Mouse (Mus musculus) midbrain, embryonic 15.5 days (tissue): ENCODE measurements around the gene Olfr859. TPM values are rescaled to one million over a fixed set of nuclear protein-coding genes. Genes with fewer than 3 reads are reported as not detected.
"Not testable (repeated sequence)": the region's sequence is repeated elsewhere in the genome, so short reads cannot be mapped to it uniquely, and the experiment has no call there.

Source experiments
- ATAC-seq: fragments of 200-750 bp; cut with Nextera tagmentation; replicated peaks from 2 replicates; pipeline ENCODE4 v1.8.0; 2017; ENCODE audit warnings: moderate TSS enrichment
- H3K27ac ChIP-seq: fragments of 300-500 bp; sonication (generic); 2 replicates; pipeline ENCODE4 v1.5.1; 2015; ENCODE audit warnings: mild to moderate bottlenecking, inconsistent platforms
- H3K27me3 ChIP-seq: fragments of 300-500 bp; sonication (generic); replicated peaks from 2 replicates; pipeline ENCODE4 v1.6.1; 2015; ENCODE audit warnings: inconsistent platforms
- H3K36me3 ChIP-seq: fragments of 300-500 bp; sonication (generic); replicated peaks from 2 replicates; pipeline ENCODE4 v1.6.1; 2015; ENCODE audit warnings: inconsistent platforms
- H3K4me1 ChIP-seq: fragments of 300-500 bp; sonication (generic); 2 replicates; pipeline ENCODE4 v1.6.1; 2015; ENCODE audit warnings: inconsistent platforms
- H3K4me2 ChIP-seq: fragments of 300-500 bp; sonication (generic); 2 replicates; pipeline ENCODE4 v1.6.1; 2015; ENCODE audit warnings: inconsistent platforms, mild to moderate bottlenecking, moderate library complexity
- H3K4me3 ChIP-seq: fragments of 300-500 bp; sonication (generic); 2 replicates; pipeline ENCODE4 v1.5.1; 2015; ENCODE audit warnings: mild to moderate bottlenecking, inconsistent platforms
- H3K9ac ChIP-seq: fragments of 300-500 bp; sonication (generic); 2 replicates; pipeline ENCODE4 v1.6.1; 2015; ENCODE audit warnings: mild to moderate bottlenecking, inconsistent platforms
- H3K9me3 ChIP-seq: fragments of 300-500 bp; sonication (generic); 2 replicates; pipeline ENCODE4 v1.6.1; 2016; ENCODE audit warnings: inconsistent platforms
- WGBS: fragments of 180-500 bp; shearing (Covaris S2); methylation state at CpG from one replicate; pipeline ENCODE4 v1.1.7; 2015; ENCODE audit warnings: mixed read lengths; 5-methylcytosine and 5-hydroxymethylcytosine counted together
- polyA plus RNA-seq: library from polyadenylated mRNA; unstranded; fragments of >200 nt; fragmentation: Nextera tagmentation; extraction: Ambion mirVana; gene quantifications from 2 replicates; pipeline ENCODE4 v1.2.1, GENCODE M21; 2015

Gene Olfr859
- polyA plus RNA-seq: not detected in 2 replicates

- not testable (repeated sequence) for H3K27me3 ChIP-seq, ATAC-seq, H3K36me3 ChIP-seq, H3K27ac ChIP-seq, H3K4me1 ChIP-seq, H3K9ac ChIP-seq, H3K9me3 ChIP-seq, H3K4me3 ChIP-seq, H3K4me2 ChIP-seq
- 73% methylated on average over 1 of the region's 1 CpGs for WGBS
Observed at GRCm38 (mm10) chr9:19804606-19805005, at the start of gene Olfr859. Gene Olfr859 (plus strand): TSS chr9:19804906.

- H3K9ac ChIP-seq: no peak overlapping the region
- ATAC-seq: no peak
- H3K27ac ChIP-seq: no peak overlapping the region
- H3K9me3 ChIP-seq: peaks cover 24% of the 10 kb centered on the region; the same call in 1 of the 2 replicates
- H3K27me3 ChIP-seq: no peaks in the 10 kb centered on the region
- H3K4me2 ChIP-seq: no peak overlapping the region
- no peaks in the 10 kb centered on the region for H3K4me1 ChIP-seq
- 86% methylated on average over 14 of the region's 14 CpGs for WGBS
- H3K4me3 ChIP-seq: no peak overlapping the region
- H3K36me3 ChIP-seq: no peaks in the 10 kb centered on the region
Observed at GRCm38 (mm10) chr9:19769136-19769535, 35.6 kb upstream of the Olfr859 start.

GRCm38 (mm10) chr9:19769701-19770100, 35.0 kb upstream of the Olfr859 start:
- H3K9me3 ChIP-seq: peaks cover 22% of the 10 kb centered on the region; the same call in 1 of the 2 replicates
- no peaks in the 10 kb centered on the region for H3K4me1 ChIP-seq
- H3K4me3 ChIP-seq: no peak overlapping the region
- WGBS: 95% methylated on average over 14 of the region's 14 CpGs
- no peak for ATAC-seq
- no peak overlapping the region for H3K9ac ChIP-seq
- H3K27ac ChIP-seq: no peak overlapping the region
- H3K36me3 ChIP-seq: no peaks in the 10 kb centered on the region
- no peaks in the 10 kb centered on the region for H3K27me3 ChIP-seq
- H3K4me2 ChIP-seq: no peak overlapping the region

GRCm38 (mm10) chr9:19779983-19780382, 24.7 kb upstream of the Olfr859 start, which contains the start of gene Olfr58:
Gene Olfr58 (plus strand): TSS chr9:19780283.
- ATAC-seq: no peak
- no peaks in the 10 kb centered on the region for H3K4me1 ChIP-seq

GRCm38 (mm10) chr9:19803000-19803399, 1.7 kb upstream of the Olfr859 start:
- H3K9ac ChIP-seq: no peak overlapping the region
- H3K27ac ChIP-seq: no peak overlapping the region
- 78% methylated on average over 1 of the region's 1 CpGs for WGBS
- H3K4me1 ChIP-seq: no peaks in the 10 kb centered on the region
- no peak overlapping the region for H3K4me3 ChIP-seq
- H3K9me3 ChIP-seq: no peaks in the 10 kb centered on the region; the same call in 1 of the 2 replicates
- no peaks in the 10 kb centered on the region for H3K36me3 ChIP-seq
- H3K4me2 ChIP-seq: no peak overlapping the region
- no peak for ATAC-seq
- no peaks in the 10 kb centered on the region for H3K27me3 ChIP-seq

More at GRCm38 (mm10) chr9:19779983-19780382, 24.7 kb upstream of the Olfr859 start, which contains the start of gene Olfr58:
- no peaks in the 10 kb centered on the region for H3K27me3 ChIP-seq
- no peak within 1 kb of the TSS for H3K9ac ChIP-seq
- H3K36me3 ChIP-seq: no peaks in the 10 kb centered on the region
- no peak within 1 kb of the TSS for H3K4me3 ChIP-seq
- no peak within 1 kb of the TSS for H3K27ac ChIP-seq
- peaks cover 3% of the 10 kb centered on the region; the same call in 1 of the 2 replicates for H3K9me3 ChIP-seq
- no peak within 1 kb of the TSS for H3K4me2 ChIP-seq

GRCm38 (mm10) chr9:19849647-19850046, 44.9 kb downstream of the Olfr859 start, which contains the start of gene Olfr860:
Gene Olfr860 (minus strand): TSS chr9:19849747.
- no peak within 1 kb of the TSS for H3K4me3 ChIP-seq
- no peak within 1 kb of the TSS for H3K9ac ChIP-seq
- H3K4me2 ChIP-seq: no peak within 1 kb of the TSS
- no peaks in the 10 kb centered on the region for H3K36me3 ChIP-seq
- no peaks in the 10 kb centered on the region for H3K4me1 ChIP-seq
- ATAC-seq: no peak
- no peaks in the 10 kb centered on the region for H3K27me3 ChIP-seq
- H3K27ac ChIP-seq: no peak within 1 kb of the TSS
- peaks cover 10% of the 10 kb centered on the region; the same call in 1 of the 2 replicates for H3K9me3 ChIP-seq
- 80% methylated on average over 1 of the region's 1 CpGs for WGBS

Other genes starting within 250 kb of the Olfr859 start
- gene Olfr854, start 237.5 kb upstream of the Olfr859 start, polyA plus RNA-seq: not detected in 2 replicates
- gene Olfr855, start 222.3 kb upstream of the Olfr859 start, polyA plus RNA-seq: not detected in 2 replicates
- 39.0 and 39.4 TPM in 2 replicates for gene Zfp317, start 182.8 kb upstream of the Olfr859 start, polyA plus RNA-seq
- not detected in 2 replicates for gene Olfr857, start 95.5 kb upstream of the Olfr859 start, polyA plus RNA-seq
- gene Olfr58, start 24.6 kb upstream of the Olfr859 start, polyA plus RNA-seq: not detected in 2 replicates
- not detected in 2 replicates for gene Olfr860, start 44.8 kb downstream of the Olfr859 start, polyA plus RNA-seq
- not detected in 2 replicates for gene Olfr862, start 83.1 kb downstream of the Olfr859 start, polyA plus RNA-seq
- gene Olfr77, start 112.0 kb downstream of the Olfr859 start, polyA plus RNA-seq: 0.09 and 0.14 TPM in 2 replicates
- not detected in 2 replicates for gene Olfr866, start 223.1 kb downstream of the Olfr859 start, polyA plus RNA-seq